Mouse (Mus musculus) kidney, adult 2 months (tissue): ENCODE measurements around the gene Slc25a53. TPM values are rescaled to one million over a fixed set of nuclear protein-coding genes. Genes with fewer than 3 reads are reported as not detected.
A peak's percentile ranks its signal among the peaks of the same experiment; 100 is the strongest.
"Not testable (repeated sequence)": the region's sequence is repeated elsewhere in the genome, so short reads cannot be mapped to it uniquely, and the experiment has no call there.

ENCODE experiments used
- DNase-seq: peaks from one replicate; pipeline ENCODE4 v3.0.0; 2021
- H3K27ac ChIP-seq: fragments of 200-500 bp; 2 replicates; pipeline ENCODE4 v1.5.1; 2012; ENCODE audit warnings: low read depth, low read length, control low read depth, inconsistent platforms; ENCODE audit not compliant: insufficient read depth
- H3K27me3 ChIP-seq: fragments of 200-500 bp; replicated peaks from 2 replicates; pipeline ENCODE4 v1.6.1; 2012; ENCODE audit warnings: mild to moderate bottlenecking, moderate library complexity, low read length, inconsistent platforms; ENCODE audit not compliant: control insufficient read depth, insufficient read depth
- H3K36me3 ChIP-seq: fragments of 200-500 bp; 2 replicates; pipeline ENCODE4 v1.6.1; 2012; ENCODE audit warnings: mild to moderate bottlenecking, moderate library complexity, low read length, inconsistent platforms; ENCODE audit not compliant: control insufficient read depth, insufficient read depth
- H3K4me1 ChIP-seq: fragments of 200-500 bp; 2 replicates; pipeline ENCODE4 v1.6.1; 2011; ENCODE audit warnings: low read length; ENCODE audit not compliant: control insufficient read depth, insufficient read depth
- H3K4me3 ChIP-seq: fragments of 200-500 bp; 2 replicates; pipeline ENCODE4 v1.5.1; 2011; ENCODE audit warnings: mild to moderate bottlenecking, low read depth, low read length, control low read depth; ENCODE audit not compliant: insufficient read depth
- CTCF ChIP-seq: fragments of 200-500 bp; conservative IDR thresholded peaks from 2 replicates; pipeline ENCODE4 v1.5.1; 2011; ENCODE audit warnings: low read depth, mild to moderate bottlenecking, control low read depth, low read length, moderate library complexity, mixed read lengths; ENCODE audit not compliant: insufficient read depth, insufficient read length
- POLR2A ChIP-seq: fragments of 200-500 bp; IDR thresholded peaks from one replicate; pipeline ENCODE4 v1.6.1; 2011; ENCODE audit warnings: low read depth, low read length, control low read depth
- WGBS: fragments of 180-500 bp; shearing (Covaris S2); methylation state at CpG from one replicate; pipeline ENCODE4 v1.1.7; 2018; 5-methylcytosine and 5-hydroxymethylcytosine counted together
- polyA plus RNA-seq: library from polyadenylated mRNA; depleted of rRNA; stranded (reverse); fragments of >200 nt; gene quantifications from 2 replicates; pipeline ENCODE4 v1.2.3, GENCODE M21; 2012; rRNA removed

Slc25a53 gene
- polyA plus RNA-seq, 1 experiment, result 2.4 TPM

- H3K27me3 ChIP-seq, result no peaks in the 10 kb centered on the region
- H3K4me3 ChIP-seq, result no peak overlapping the region
- TF ChIP-seq CTCF (peak; percentile 55), POLR2A (no peak)
- no peaks in the 10 kb centered on the region for H3K4me1 ChIP-seq
- peak; percentile 12 for DNase-seq
- H3K36me3 ChIP-seq, result no peaks in the 10 kb centered on the region
- WGBS, result 26% methylated on average over 2 of the region's 2 CpGs
- no peak overlapping the region for H3K27ac ChIP-seq
These were observed 78.4 kb downstream of the Slc25a53 start for GRCm38 (mm10) chrX:136959688-136960087.

GRCm38 (mm10) chrX:136958300-136958699 is 79.8 kb downstream of the Slc25a53 start:
- H3K4me3 ChIP-seq, DNase-seq, H3K27me3 ChIP-seq, H3K27ac ChIP-seq, H3K36me3 ChIP-seq, H3K4me1 ChIP-seq: not testable (repeated sequence)
- WGBS, result 43% methylated on average over 5 of the region's 5 CpGs

DNA sequence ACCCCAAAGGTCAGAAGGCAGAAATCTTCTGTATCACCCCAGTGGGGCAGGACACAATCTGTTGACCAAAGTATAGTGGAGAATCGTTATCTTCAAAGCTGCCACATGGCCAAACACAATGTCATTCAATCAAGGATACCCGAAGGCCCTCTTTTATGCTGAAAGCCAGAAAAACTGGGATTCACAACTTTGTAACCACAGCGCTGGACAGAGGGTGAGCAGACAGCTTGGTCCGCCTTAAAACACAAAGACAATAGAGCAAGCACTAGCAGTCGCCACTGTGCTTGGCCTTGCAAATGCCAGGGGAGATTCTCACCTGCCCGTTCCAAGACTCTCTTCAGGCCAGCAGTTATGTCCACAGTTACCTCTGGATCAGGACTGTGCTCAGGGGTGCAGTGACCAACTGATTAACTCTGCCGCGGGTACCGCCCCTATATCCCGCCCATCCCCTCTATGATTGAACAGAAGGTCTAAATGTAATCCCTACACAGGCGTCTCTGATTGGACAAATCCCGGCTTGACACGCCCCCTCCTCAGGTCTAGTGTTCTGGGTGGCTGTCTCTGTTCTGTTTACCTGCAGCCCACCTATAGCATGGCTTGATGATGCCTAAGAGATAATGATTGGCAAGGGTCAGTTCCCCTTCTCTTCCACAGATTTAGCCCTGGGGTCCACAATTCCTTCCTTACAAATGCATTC is 80.4 kb downstream of the Slc25a53 start:
- not testable (repeated sequence) for H3K36me3 ChIP-seq, H3K27me3 ChIP-seq, H3K4me1 ChIP-seq, H3K27ac ChIP-seq
- 10% methylated on average over 13 of the region's 13 CpGs for WGBS
- 0 out of 2 replicates have a peak overlapping the region, but pooled peaks have one; percentile 20 for H3K4me3 ChIP-seq
- peak; percentile 55 for DNase-seq

GRCm38 (mm10) chrX:136937985-136938384 is 100.1 kb downstream of the Slc25a53 start:
- WGBS, result 36% methylated on average over 3 of the region's 3 CpGs
- no peak for DNase-seq
- Histone ChIP-seq H3K4me1 (no peaks in the 10 kb centered on the region), H3K27me3 (no peaks in the 10 kb centered on the region), H3K4me3 (no peak overlapping the region), H3K27ac (no peak overlapping the region), H3K36me3 (no peaks in the 10 kb centered on the region)
- TF ChIP-seq POLR2A (no peak), CTCF (no peak)

Other genes starting within 250 kb of the Slc25a53 start
- gene Plp1, start 215.6 kb downstream of the Slc25a53 start, polyA plus RNA-seq, result 3.6 and 4.4 TPM in 2 replicates
- not detected in 2 replicates for gene Rab9b, start 169.5 kb downstream of the Slc25a53 start, polyA plus RNA-seq
- gene H2bfm, start 111.0 kb downstream of the Slc25a53 start, polyA plus RNA-seq, result not detected in 2 replicates
- 0.44 and 0.57 TPM in 2 replicates for gene Tmsb15b2, start 62.8 kb downstream of the Slc25a53 start, polyA plus RNA-seq
- 1.2 and 2.0 TPM in 2 replicates for gene Tmsb15l, start 61.4 kb downstream of the Slc25a53 start, polyA plus RNA-seq
- gene Tmsb15b1, start 61.4 kb downstream of the Slc25a53 start, polyA plus RNA-seq, result 0.83 and 1.0 TPM in 2 replicates
- 0.30 and 0.92 TPM in 2 replicates for gene Zcchc18, start 45.1 kb downstream of the Slc25a53 start, polyA plus RNA-seq
- 0.83 and 0.91 TPM in 2 replicates for gene Fam199x, start 11.3 kb upstream of the Slc25a53 start, polyA plus RNA-seq
- gene Esx1, start 83.8 kb upstream of the Slc25a53 start, polyA plus RNA-seq, result not detected in 2 replicates